Mouse (Mus musculus) forebrain, embryonic 12.5 days (tissue): ENCODE measurements around the gene Mob3a. TPM values are rescaled to one million over a fixed set of nuclear protein-coding genes. Genes with fewer than 3 reads are reported as not detected.
A peak's percentile ranks its signal among the peaks of the same experiment; 100 is the strongest.

Experiments
- ATAC-seq: fragments of 200-750 bp; cut with Nextera tagmentation; 2 replicates; pipeline ENCODE4 v1.8.0; 2017; ENCODE audit warnings: moderate TSS enrichment; ENCODE audit not compliant: low FRiP score
- H3K27ac ChIP-seq: fragments of 300-500 bp; sonication (generic); 2 replicates; pipeline ENCODE4 v1.5.1; 2016; ENCODE audit warnings: mild to moderate bottlenecking
- H3K27me3 ChIP-seq: fragments of 300-500 bp; sonication (generic); 2 replicates; pipeline ENCODE4 v1.6.1; 2016; ENCODE audit warnings: mild to moderate bottlenecking
- H3K36me3 ChIP-seq: fragments of 300-500 bp; sonication (generic); replicated peaks from 2 replicates; pipeline ENCODE4 v1.6.1; 2016; ENCODE audit warnings: mild to moderate bottlenecking
- H3K4me1 ChIP-seq: fragments of 300-500 bp; sonication (generic); 2 replicates; pipeline ENCODE4 v1.6.1; 2016
- H3K4me2 ChIP-seq: fragments of 300-500 bp; sonication (generic); 2 replicates; pipeline ENCODE4 v1.6.1; 2016; ENCODE audit warnings: mild to moderate bottlenecking, moderate library complexity
- H3K4me3 ChIP-seq: fragments of 300-500 bp; sonication (generic); replicated peaks from 2 replicates; pipeline ENCODE4 v1.5.1; 2016; ENCODE audit warnings: mild to moderate bottlenecking
- H3K9ac ChIP-seq: fragments of 300-500 bp; sonication (generic); 2 replicates; pipeline ENCODE4 v1.6.1; 2016; ENCODE audit warnings: mild to moderate bottlenecking
- H3K9me3 ChIP-seq: fragments of 300-500 bp; sonication (generic); 2 replicates; pipeline ENCODE4 v1.6.1; 2016
- WGBS: fragments of 180-500 bp; shearing (Covaris S2); methylation state at CpG from one replicate; pipeline ENCODE4 v1.1.7; 2016; 5-methylcytosine and 5-hydroxymethylcytosine counted together
- polyA plus RNA-seq: library from polyadenylated mRNA; unstranded; fragments of >200 nt; fragmentation: Nextera tagmentation; extraction: Ambion mirVana; gene quantifications from 2 replicates; pipeline ENCODE4 v1.2.1, GENCODE M21; 2016

The Mob3a gene
- polyA plus RNA-seq, 1 experiment from 2014 or later: 54.1 TPM

- Histone ChIP-seq H3K4me1 (peaks cover 18% of the 10 kb centered on the region), H3K27me3 (no peaks in the 10 kb centered on the region), H3K4me2 (no peak overlapping the region), H3K36me3 (peaks cover 40% of the 10 kb centered on the region), H3K9ac (no peak overlapping the region), H3K27ac (peak overlapping the region; percentile 32), H3K4me3 (no peak overlapping the region), H3K9me3 (no peaks in the 10 kb centered on the region)
- 46% methylated on average over 16 of the region's 16 CpGs for WGBS
- ATAC-seq: peak; percentile 37; the same call in 1 of the 2 replicates
These were observed 37.4 kb downstream of the Mob3a start for GRCm38 (mm10) chr10:80664197-80665015.

GRCm38 (mm10) chr10:80663485-80664196 is 38.1 kb downstream of the Mob3a start:
- no peak overlapping the region for H3K9ac ChIP-seq
- ATAC-seq: no peak
- no peaks in the 10 kb centered on the region for H3K9me3 ChIP-seq
- no peak overlapping the region for H3K27ac ChIP-seq
- WGBS: 66% methylated on average over 5 of the region's 5 CpGs
- peaks cover 32% of the 10 kb centered on the region for H3K36me3 ChIP-seq
- peaks cover 23% of the 10 kb centered on the region for H3K4me1 ChIP-seq
- no peaks in the 10 kb centered on the region for H3K27me3 ChIP-seq
- no peak overlapping the region for H3K4me2 ChIP-seq
- no peak overlapping the region for H3K4me3 ChIP-seq

- peaks cover 36% of the 10 kb centered on the region for H3K4me1 ChIP-seq
These were observed 40.6 kb downstream of the Mob3a start for GRCm38 (mm10) chr10:80661149-80661548.

GRCm38 (mm10) chr10:80659213-80659612 is 42.6 kb downstream of the Mob3a start:
- Histone ChIP-seq H3K9ac (no peak overlapping the region), H3K4me2 (peak overlapping the region; percentile 38), H3K9me3 (no peaks in the 10 kb centered on the region), H3K36me3 (no peaks in the 10 kb centered on the region), H3K4me1 (peaks cover 42% of the 10 kb centered on the region), H3K4me3 (0 out of 2 replicates have a peak overlapping the region, but pooled peaks have one; percentile 12), H3K27me3 (no peaks in the 10 kb centered on the region), H3K27ac (no peak overlapping the region)
- WGBS: 13% methylated on average over 10 of the region's 10 CpGs
- no peak for ATAC-seq

More at GRCm38 (mm10) chr10:80661149-80661548, 40.6 kb downstream of the Mob3a start:
- no peaks in the 10 kb centered on the region for H3K27me3 ChIP-seq
- no peak overlapping the region for H3K4me2 ChIP-seq
- no peaks in the 10 kb centered on the region for H3K9me3 ChIP-seq
- H3K4me3 ChIP-seq: no peak overlapping the region
- H3K27ac ChIP-seq: no peak overlapping the region
- peaks cover 8% of the 10 kb centered on the region for H3K36me3 ChIP-seq
- 36% methylated on average over 5 of the region's 5 CpGs for WGBS
- ATAC-seq: no peak
- H3K9ac ChIP-seq: no peak overlapping the region

- Histone ChIP-seq H3K36me3 (no peaks in the 10 kb centered on the region), H3K4me3 (no peak overlapping the region), H3K4me1 (peaks cover 43% of the 10 kb centered on the region), H3K9me3 (no peaks in the 10 kb centered on the region), H3K27me3 (no peaks in the 10 kb centered on the region), H3K27ac (no peak overlapping the region), H3K4me2 (no peak overlapping the region), H3K9ac (no peak overlapping the region)
- no peak for ATAC-seq
- 66% methylated on average over 4 of the region's 4 CpGs for WGBS
These were observed 43.0 kb downstream of the Mob3a start for GRCm38 (mm10) chr10:80658841-80659202.

DNA sequence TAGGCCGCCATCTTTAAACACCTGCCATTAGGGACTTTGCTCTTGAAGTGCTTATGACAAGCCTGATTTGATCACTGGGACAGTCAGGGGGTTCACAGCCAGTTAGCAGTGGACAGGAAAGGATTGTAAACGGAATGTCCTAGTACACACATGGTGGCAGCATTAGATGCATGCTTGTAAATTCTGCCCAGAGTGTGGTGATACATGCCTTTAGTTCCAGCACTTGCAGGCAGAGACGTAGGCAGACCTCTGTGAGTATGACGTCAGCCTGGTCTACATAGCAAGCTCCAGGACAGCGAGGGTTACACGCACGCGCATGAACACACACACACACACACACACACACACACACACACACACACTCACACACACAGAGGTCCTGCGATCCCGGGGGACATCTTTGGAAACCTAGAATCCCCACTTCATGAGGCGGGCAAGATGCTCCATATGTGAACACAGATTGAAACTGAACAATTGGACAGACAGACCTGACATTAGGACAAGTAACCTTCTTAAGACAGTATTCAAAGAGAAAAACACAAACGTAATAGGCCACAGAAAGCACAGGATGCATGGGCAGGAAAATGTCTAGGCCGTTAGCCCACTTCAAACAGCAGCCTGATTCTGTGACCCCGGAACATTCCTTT is 43.5 kb downstream of the Mob3a start:
- Histone ChIP-seq H3K4me2 (no peak overlapping the region), H3K9ac (no peak overlapping the region), H3K4me3 (no peak overlapping the region), H3K27ac (0 out of 2 replicates have a peak overlapping the region, but pooled peaks have one; percentile 25), H3K36me3 (no peaks in the 10 kb centered on the region; the same call in 1 of the 2 replicates), H3K9me3 (no peaks in the 10 kb centered on the region), H3K27me3 (no peaks in the 10 kb centered on the region), H3K4me1 (peaks cover 40% of the 10 kb centered on the region)
- WGBS: 84% methylated on average over 14 of the region's 14 CpGs
- no peak for ATAC-seq

DNA sequence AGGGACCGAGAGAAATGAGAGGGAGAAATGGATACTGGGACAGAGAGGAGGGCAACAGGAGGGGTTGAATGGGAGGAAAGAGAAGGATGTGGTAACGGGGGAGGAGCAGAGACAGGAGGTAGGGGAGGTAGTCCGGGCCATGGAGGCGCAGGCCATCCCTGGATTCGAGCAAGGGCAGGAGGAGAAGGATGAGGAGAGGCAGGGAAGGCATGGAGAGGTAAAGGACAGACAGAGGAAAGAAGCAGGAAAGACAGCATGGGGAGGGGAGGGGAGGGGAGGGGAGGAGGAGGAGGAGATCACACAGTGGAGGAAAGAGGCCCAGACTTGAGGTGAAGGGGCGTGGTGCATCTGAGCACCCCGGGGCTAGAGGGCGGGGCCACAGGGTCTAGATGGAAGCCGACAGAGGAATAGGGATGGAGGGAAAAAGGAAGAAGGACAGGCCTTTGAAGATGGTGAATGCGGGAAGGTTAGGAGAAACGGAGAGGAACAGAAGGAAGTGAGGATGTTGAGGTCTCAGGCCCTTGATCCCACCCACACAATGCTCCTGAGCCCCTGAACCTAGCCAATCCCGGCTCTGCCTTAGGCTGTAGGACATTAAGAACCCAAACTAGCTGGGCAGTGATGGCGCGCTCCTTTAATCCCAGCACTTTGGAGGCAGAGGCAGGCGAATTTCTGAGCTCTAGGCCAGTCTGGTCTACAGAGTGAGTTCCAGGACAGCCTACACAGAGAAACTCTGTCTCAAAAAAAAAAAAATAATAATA is 44.7 kb downstream of the Mob3a start, which contains the start of gene Btbd2:
Gene Btbd2 (minus strand): TSS at position 209 of the 761 bp plus-strand sequence.
- Histone ChIP-seq H3K27ac (peak within 1 kb of the TSS; percentile 92), H3K4me2 (peak within 1 kb of the TSS; percentile 98), H3K27me3 (no peaks in the 10 kb centered on the region), H3K9me3 (no peaks in the 10 kb centered on the region), H3K36me3 (peaks cover 4% of the 10 kb centered on the region; the same call in 1 of the 2 replicates), H3K9ac (peak within 1 kb of the TSS; percentile 93), H3K4me3 (peak within 1 kb of the TSS; percentile 95), H3K4me1 (peaks cover 37% of the 10 kb centered on the region)
- WGBS: 20% methylated on average over 15 of the region's 15 CpGs
- ATAC-seq: no peak; the same call in 1 of the 2 replicates

- peak overlapping the region; percentile 92 for H3K27ac ChIP-seq
- under 1% methylated on average over 65 of the region's 72 CpGs for WGBS
- peaks cover 8% of the 10 kb centered on the region; the same call in 1 of the 2 replicates for H3K36me3 ChIP-seq
- H3K4me3 ChIP-seq: peak overlapping the region; percentile 95
- peak overlapping the region; percentile 98 for H3K4me2 ChIP-seq
- peak overlapping the region; percentile 93 for H3K9ac ChIP-seq
- no peaks in the 10 kb centered on the region for H3K27me3 ChIP-seq
- peak; percentile 89 for ATAC-seq
- no peaks in the 10 kb centered on the region for H3K9me3 ChIP-seq
- peaks cover 37% of the 10 kb centered on the region for H3K4me1 ChIP-seq
These were observed 45.5 kb downstream of the Mob3a start for GRCm38 (mm10) chr10:80656130-80656862.

GRCm38 (mm10) chr10:80655406-80656129 is 46.2 kb downstream of the Mob3a start:
- Histone ChIP-seq H3K4me1 (peaks cover 37% of the 10 kb centered on the region), H3K4me2 (peak overlapping the region; percentile 98), H3K4me3 (peak overlapping the region; percentile 95), H3K27me3 (no peaks in the 10 kb centered on the region), H3K36me3 (peaks cover 10% of the 10 kb centered on the region; the same call in 1 of the 2 replicates), H3K27ac (peak overlapping the region; percentile 89), H3K9me3 (no peaks in the 10 kb centered on the region), H3K9ac (peak overlapping the region; percentile 93)
- ATAC-seq: peak; percentile 60
- WGBS: 4% methylated on average over 12 of the region's 12 CpGs

GRCm38 (mm10) chr10:80654866-80655265 is 46.9 kb downstream of the Mob3a start:
- Histone ChIP-seq H3K27me3 (no peaks in the 10 kb centered on the region), H3K27ac (no peak overlapping the region), H3K4me3 (peak overlapping the region; percentile 95), H3K4me2 (peak overlapping the region; percentile 98), H3K36me3 (peaks cover 14% of the 10 kb centered on the region; the same call in 1 of the 2 replicates), H3K4me1 (peaks cover 37% of the 10 kb centered on the region), H3K9me3 (no peaks in the 10 kb centered on the region), H3K9ac (no peak overlapping the region)
- ATAC-seq: no peak
- 90% methylated on average over 6 of the region's 6 CpGs for WGBS
